Mouse (Mus musculus) ES-E14 (cell line): Measurements from ENCODE around the gene Kctd21. TPM values are rescaled to one million over a fixed set of nuclear protein-coding genes. Genes with fewer than 3 reads are reported as not detected.

Source experiments
- DNase-seq: peaks from one replicate; pipeline ENCODE4 v3.0.0-alpha.2; 2013; ENCODE audit warnings: low read depth, low spot score
- H3K27ac ChIP-seq: 2 replicates; pipeline ENCODE4 v1.5.1; 2012; ENCODE audit warnings: low read depth, mild to moderate bottlenecking, low read length, moderate library complexity, mixed read lengths; ENCODE audit not compliant: poor library complexity, insufficient read depth, severe bottlenecking
- H3K36me3 ChIP-seq: 2 replicates; pipeline ENCODE4 v1.6.1; 2012; ENCODE audit warnings: mild to moderate bottlenecking, low read length, moderate library complexity, mixed read lengths; ENCODE audit not compliant: control insufficient read depth, poor library complexity, insufficient read depth, severe bottlenecking
- H3K4me1 ChIP-seq, 2 experiments: fragments of 150-350 bp in 1 of 2; sonication (generic) in 1 of 2; 2 replicates each; pipeline ENCODE4 v1.6.1; 2012; ENCODE audit warnings: low read length in 2 of 2, mild to moderate bottlenecking in 1 of 2, mixed read lengths in 1 of 2; ENCODE audit not compliant: control insufficient read depth in 2 of 2, insufficient read depth in 2 of 2, poor library complexity in 1 of 2
- H3K4me3 ChIP-seq, 2 experiments: fragments of 150-350 bp in 1 of 2; sonication (generic) in 1 of 2; 2 replicates each; pipeline ENCODE4 v1.5.1; 2012; ENCODE audit warnings: low read length in 2 of 2, low read depth in 1 of 2, mild to moderate bottlenecking in 1 of 2, mixed read lengths in 1 of 2; ENCODE audit not compliant: insufficient read depth in 1 of 2, poor library complexity in 1 of 2, severe bottlenecking in 1 of 2
- H3K9ac ChIP-seq: 2 replicates; pipeline ENCODE4 v1.6.1; 2012; ENCODE audit warnings: low read depth, mild to moderate bottlenecking, low read length, mixed read lengths; ENCODE audit not compliant: poor library complexity, insufficient read depth, severe bottlenecking
- H3K9me3 ChIP-seq: fragments of 150-350 bp; sonication (generic); 2 replicates; pipeline ENCODE4 v1.6.1; 2012; ENCODE audit warnings: low read depth, mild to moderate bottlenecking, low read length; ENCODE audit not compliant: control insufficient read depth, insufficient read depth
- CHD2 ChIP-seq: IDR thresholded peaks from 2 replicates; pipeline ENCODE4 v1.6.1; 2014; ENCODE audit warnings: mild to moderate bottlenecking, low read depth, low read length, inconsistent platforms
- HCFC1 ChIP-seq: IDR thresholded peaks from 2 replicates; pipeline ENCODE4 v1.6.1; 2012; ENCODE audit warnings: low read length, inconsistent platforms, borderline replicate concordance; ENCODE audit not compliant: insufficient read depth
- MAFK ChIP-seq: IDR thresholded peaks from 2 replicates; pipeline ENCODE4 v1.6.1; 2014; ENCODE audit warnings: mild to moderate bottlenecking, low read depth, low read length, inconsistent platforms; ENCODE audit not compliant: insufficient read depth
- ZC3H11A ChIP-seq: IDR thresholded peaks from 2 replicates; pipeline ENCODE4 v1.6.1; 2012; ENCODE audit warnings: low read depth, mild to moderate bottlenecking, inconsistent platforms, low read length, borderline replicate concordance
- ZNF384 ChIP-seq: IDR thresholded peaks from 2 replicates; pipeline ENCODE4 v1.6.1; 2012; ENCODE audit warnings: low read depth, low read length, inconsistent platforms
- in situ Hi-C, 2 experiments: fragments of 600-800 bp; cut with MboI; formaldehyde crosslinking; loops; one replicate each; pipeline ENCODE4 v1.15.1; 2025; ENCODE audit warnings: low sequenced_read_pairs in 2 of 2, inconsistent platforms in 1 of 2; ENCODE audit not compliant: unreplicated experiment in 2 of 2
- total RNA-seq: library from RNA; depleted of rRNA; stranded (reverse); fragments of 300-350 nt; gene quantifications from 2 replicates; pipeline ENCODE4 v1.2.3, GENCODE M21; 2012

Kctd21 gene
- total RNA-seq, 1 experiment = 1.4 TPM

GRCm38 (mm10) chr7:97356253-97356652 is 24.1 kb downstream of the Kctd21 start:
- DNase-seq = no peak
- in situ Hi-C loops = no loop called here
- no peaks in the 10 kb centered on the region for H3K36me3 ChIP-seq

GRCm38 (mm10) chr7:97356875-97357276 is 24.7 kb downstream of the Kctd21 start:
- H3K36me3 ChIP-seq = no peaks in the 10 kb centered on the region
- DNase-seq = no peak
- no peak overlapping the region for H3K4me3 ChIP-seq
- H3K4me1 ChIP-seq = peaks cover 0 to 2% of the 10 kb centered on the region in 2 experiments; a peak in 1 of 4 replicates
- H3K9me3 ChIP-seq = no peaks in the 10 kb centered on the region
- in situ Hi-C loops = no loop called here
- TF ChIP-seq MAFK = no peak
- no peak for TF ChIP-seq ZC3H11A
- TF ChIP-seq CHD2 = no peak
- no peak for TF ChIP-seq HCFC1
- TF ChIP-seq ZNF384 = no peak
- H3K27ac ChIP-seq = no peak overlapping the region
- no peak overlapping the region for H3K9ac ChIP-seq

More at GRCm38 (mm10) chr7:97356253-97356652, 24.1 kb downstream of the Kctd21 start:
- peaks cover 0 to 2% of the 10 kb centered on the region in 2 experiments; a peak in 1 of 4 replicates for H3K4me1 ChIP-seq
- no peak for TF ChIP-seq ZNF384
- TF ChIP-seq CHD2 = no peak
- no peak for TF ChIP-seq MAFK
- TF ChIP-seq ZC3H11A = no peak
- no peak for TF ChIP-seq HCFC1
- no peak overlapping the region for H3K9ac ChIP-seq
- H3K27ac ChIP-seq = no peak overlapping the region
- no peak overlapping the region for H3K4me3 ChIP-seq
- no peaks in the 10 kb centered on the region for H3K9me3 ChIP-seq

- Histone ChIP-seq H3K4me1 (peaks cover 0 to 2% of the 10 kb centered on the region in 2 experiments; a peak in 1 of 4 replicates), H3K9ac (no peak overlapping the region), H3K9me3 (no peaks in the 10 kb centered on the region), H3K4me3 (no peak overlapping the region), H3K36me3 (no peaks in the 10 kb centered on the region), H3K27ac (no peak overlapping the region)
- in situ Hi-C loops = no loop called here
- no peak for DNase-seq
- TF ChIP-seq MAFK = no peak
- no peak for TF ChIP-seq ZNF384
- no peak for TF ChIP-seq CHD2
These were observed 25.7 kb downstream of the Kctd21 start for GRCm38 (mm10) chr7:97357840-97358239.

GRCm38 (mm10) chr7:97358347-97358746 is 26.2 kb downstream of the Kctd21 start:
- no peak for DNase-seq
- Histone ChIP-seq H3K9ac (no peak overlapping the region), H3K4me3 (no peak overlapping the region), H3K36me3 (no peaks in the 10 kb centered on the region), H3K4me1 (peaks cover 0 to 2% of the 10 kb centered on the region in 2 experiments; a peak in 1 of 4 replicates), H3K27ac (no peak overlapping the region), H3K9me3 (no peaks in the 10 kb centered on the region)
- TF ChIP-seq ZNF384 = no peak
- TF ChIP-seq HCFC1 = no peak
- no peak for TF ChIP-seq CHD2
- no peak for TF ChIP-seq MAFK
- TF ChIP-seq ZC3H11A = no peak
- in situ Hi-C loops = no loop called here

GRCm38 (mm10) chr7:97360166-97360565 is 28.0 kb downstream of the Kctd21 start:
- TF ChIP-seq ZNF384 (no peak), MAFK (no peak)
- Histone ChIP-seq H3K9ac (no peak overlapping the region), H3K4me1 (peaks cover 0 to 2% of the 10 kb centered on the region in 2 experiments; a peak in 1 of 4 replicates), H3K27ac (no peak overlapping the region), H3K4me3 (no peak overlapping the region), H3K9me3 (no peaks in the 10 kb centered on the region), H3K36me3 (no peaks in the 10 kb centered on the region)
- DNase-seq = no peak
- in situ Hi-C loops = no loop called here
